26 mouse cellular contexts compared by ENCODE assay signal in the genomic region with DNA sequence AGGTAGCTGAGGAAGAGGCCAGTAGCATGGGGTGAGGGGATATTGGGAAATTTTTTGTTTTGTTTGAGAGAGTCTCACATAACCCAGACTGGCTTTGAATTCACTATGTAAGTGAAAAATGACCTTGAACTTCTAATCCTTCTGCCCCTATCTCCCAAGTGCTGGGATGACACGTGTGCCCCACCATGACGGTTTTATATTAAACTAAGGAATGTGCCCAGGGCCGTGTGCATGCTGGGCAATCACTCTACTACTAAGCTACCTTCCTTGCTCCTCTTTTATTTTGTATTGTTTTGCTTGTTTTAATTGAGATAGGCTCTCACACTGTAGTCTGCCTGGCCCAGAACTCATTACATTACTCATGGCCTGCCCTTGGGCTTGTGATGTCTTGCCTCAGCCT. TPM values are rescaled to one million over a fixed set of nuclear protein-coding genes. Genes with fewer than 3 reads are reported as not detected.
"Had no signal": no experiment of that assay in that cellular context is flagged by ENCODE, and none has a peak within 500 bp of the region (broad histone marks: within the 10 kb centered on the region; RNA-seq: fewer than 3 reads in every experiment).

No protein-coding gene starts in this region.

- ATAC-seq: hindbrain, embryonic 16.5 days; intestine, embryonic 15.5 days; liver, embryonic 12.5 days; lung, postnatal 0 days had no signal

- DNase-seq: layer of hippocampus, postnatal 36 days; lung, embryonic 14.5 days; midbrain, embryonic 14.5 days; thymus, postnatal 25 days had no signal

- H3K4me3 ChIP-seq: intestine, embryonic 15.5 days; left cerebral cortex, adult 2 months; liver, embryonic 12.5 days had no signal

- H3K9me3 ChIP-seq: intestine, embryonic 15.5 days; liver, embryonic 12.5 days had no signal

- H3K27me3 ChIP-seq: intestine, embryonic 15.5 days; liver, embryonic 12.5 days had no signal

- H3K36me3 ChIP-seq: intestine, embryonic 15.5 days; liver, embryonic 12.5 days had no signal

RNA-seq across cellular contexts. Expression of gene Cldnd2, which starts 0.5 kb away (rescaled TPM):
- total RNA-seq: layer of hippocampus, adult 8-10 months; layer of hippocampus, postnatal 10 days; layer of hippocampus, postnatal 36 days; left cerebral cortex, adult 2 months; left cerebral cortex, postnatal 10 days; left cerebral cortex, postnatal 36 days; megakaryocyte-erythroid progenitor cell, adult 5-6 weeks; midbrain, postnatal 0 days had no signal
- polyA plus RNA-seq: hindbrain, embryonic 16.5 days; limb, embryonic 11.5 days; limb, embryonic 14.5 days; liver, embryonic 12.5 days; liver, embryonic 16.5 days; lung, embryonic 14.5 days; macrophage; midbrain, embryonic 11.5 days; midbrain, embryonic 14.5 days; midbrain, postnatal 0 days; neural tube, embryonic 11.5 days; neural tube, embryonic 14.5 days; small intestine, adult 2 months; stomach, embryonic 16.5 days; thymus, postnatal 0 days had no signal

RNA-seq across cellular contexts. Expression of gene Gm45233, which starts 2.9 kb away (rescaled TPM):
- total RNA-seq: megakaryocyte-erythroid progenitor cell, adult 5-6 weeks had no signal
- polyA plus RNA-seq: hindbrain, embryonic 16.5 days; lung, embryonic 14.5 days; lung, postnatal 0 days; macrophage; midbrain, embryonic 11.5 days; midbrain, embryonic 14.5 days; neural tube, embryonic 11.5 days; spleen, adult 2 months; thymus, postnatal 0 days had no signal

RNA-seq across cellular contexts. Expression of gene Nkg7, which starts 4.2 kb away (rescaled TPM):
- total RNA-seq: layer of hippocampus, postnatal 10 days; layer of hippocampus, postnatal 36 days; left cerebral cortex, adult 2 months; left cerebral cortex, postnatal 10 days; left cerebral cortex, postnatal 36 days; midbrain, postnatal 0 days had no signal
- polyA plus RNA-seq: midbrain, embryonic 11.5 days; midbrain, embryonic 14.5 days; neural tube, embryonic 11.5 days; neural tube, embryonic 14.5 days had no signal

RNA-seq across cellular contexts. Expression of gene Lim2, which starts 13.6 kb away (rescaled TPM):
- total RNA-seq: layer of hippocampus, adult 8-10 months; layer of hippocampus, postnatal 10 days; layer of hippocampus, postnatal 36 days; left cerebral cortex, adult 2 months; left cerebral cortex, postnatal 10 days; left cerebral cortex, postnatal 36 days; megakaryocyte-erythroid progenitor cell, adult 5-6 weeks; midbrain, postnatal 0 days had no signal
- polyA plus RNA-seq: hindbrain, embryonic 16.5 days; limb, embryonic 11.5 days; limb, embryonic 14.5 days; liver, embryonic 12.5 days; liver, embryonic 16.5 days; lung, embryonic 14.5 days; lung, postnatal 0 days; macrophage; midbrain, embryonic 14.5 days; midbrain, postnatal 0 days; neural tube, embryonic 11.5 days; neural tube, embryonic 14.5 days; small intestine, adult 2 months; stomach, embryonic 16.5 days; thymus, postnatal 0 days had no signal
